Mouse (Mus musculus): Measurements from ENCODE around the gene Cfap61.

Gene Cfap61

DNA sequence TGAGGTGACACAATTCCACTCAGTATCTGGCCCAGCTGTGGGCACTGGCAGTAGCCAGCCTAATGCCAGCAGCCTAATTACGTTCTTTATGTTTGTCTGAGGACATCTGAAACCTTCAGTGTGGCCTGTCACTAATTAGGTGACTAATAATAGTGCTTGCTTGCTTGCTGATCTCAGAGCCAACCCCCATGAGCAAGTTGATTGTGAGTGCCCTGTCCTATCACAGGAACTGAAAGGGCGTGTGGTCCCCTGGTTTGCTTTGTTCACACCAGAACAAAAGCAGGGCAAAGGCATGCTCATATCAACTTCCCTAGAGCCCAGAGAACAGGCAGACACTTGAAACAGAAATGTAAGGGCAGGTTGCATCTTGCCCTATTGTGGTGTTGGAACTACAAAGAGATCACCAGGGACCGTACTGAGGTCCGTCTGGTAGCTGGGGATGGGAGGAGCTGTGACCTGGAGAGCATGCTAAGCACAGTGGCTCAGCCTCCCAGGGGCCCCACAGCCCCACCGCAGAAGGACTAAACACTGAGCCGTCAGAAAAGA lies 148.8 kb downstream of the Cfap61 start:
- no peak for ATAC-seq (ENCODE audit: low TSS enrichment)

GRCm38 (mm10) chr2:146087411-146087810 lies 152.8 kb downstream of the Cfap61 start:
- no peak for ATAC-seq (ENCODE audit: low TSS enrichment)

- no peak for ATAC-seq (ENCODE audit: low TSS enrichment)
Observed at GRCm38 (mm10) chr2:146089157-146089692, 154.6 kb downstream of the Cfap61 start.

DNA sequence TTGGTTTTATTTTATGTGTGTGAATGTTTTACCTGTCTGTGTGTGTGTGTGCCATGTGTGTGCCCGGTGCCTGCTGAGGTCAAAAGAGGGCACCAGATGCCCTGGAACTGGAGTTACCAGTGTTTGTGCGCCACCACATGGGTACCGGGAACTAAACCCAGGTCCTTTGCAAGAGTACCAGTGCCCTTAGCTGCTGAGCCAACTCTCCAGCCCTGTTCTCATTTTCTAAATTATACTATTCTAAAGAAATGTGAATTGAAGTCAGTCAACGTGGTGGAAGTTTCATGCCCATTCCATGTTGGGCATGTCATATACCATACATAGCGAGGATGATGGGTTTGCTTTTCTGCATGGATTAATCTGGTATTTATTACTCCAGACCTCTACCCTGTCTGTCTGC lies 162.9 kb downstream of the Cfap61 start:
- ATAC-seq (ENCODE audit: low TSS enrichment) = no peak

GRCm38 (mm10) chr2:146098853-146099717 lies 164.5 kb downstream of the Cfap61 start:
- ATAC-seq (ENCODE audit: low TSS enrichment) = no peak

DNA sequence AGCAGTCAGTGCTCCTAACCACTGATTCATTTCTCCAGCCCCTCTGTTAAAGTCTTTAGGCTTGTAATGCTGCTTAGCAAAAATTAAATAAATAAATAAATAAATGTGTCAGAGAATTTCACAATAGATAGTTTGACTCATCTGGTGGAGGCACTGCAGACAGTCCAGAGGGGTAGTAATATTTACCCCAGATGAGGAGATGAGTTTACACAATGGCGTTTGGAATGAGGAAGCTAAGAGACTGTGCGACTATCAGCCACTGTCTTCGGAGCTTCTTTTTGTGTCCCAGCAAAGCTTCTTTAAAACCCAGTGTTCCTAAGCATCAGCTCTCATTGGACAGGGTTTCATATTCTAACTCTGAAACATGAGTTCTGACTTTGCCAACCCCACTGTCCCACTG lies 165.3 kb downstream of the Cfap61 start:
- no peak for ATAC-seq (ENCODE audit: low TSS enrichment)

GRCm38 (mm10) chr2:146100489-146101060 lies 166.0 kb downstream of the Cfap61 start:
- ATAC-seq (ENCODE audit: low TSS enrichment) = no peak

DNA sequence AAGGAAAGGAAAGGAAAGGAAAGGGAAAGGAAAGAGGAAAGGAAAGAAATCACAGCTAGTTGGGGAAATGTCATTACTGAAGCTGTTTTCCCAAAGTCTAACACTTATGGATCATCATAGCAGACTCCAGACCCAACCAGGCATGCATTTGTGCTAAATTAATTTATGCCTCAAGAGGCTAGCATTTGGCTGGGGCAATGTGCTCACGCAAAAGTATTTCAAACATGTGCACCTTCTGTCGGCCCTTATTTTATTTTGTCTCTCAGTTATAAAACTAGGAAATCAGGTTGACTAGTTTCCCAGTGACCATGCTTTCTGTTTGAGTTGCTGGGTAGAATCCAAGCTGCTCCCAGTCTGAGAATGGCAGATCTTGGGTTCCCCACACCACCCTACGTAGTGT lies 168.0 kb downstream of the Cfap61 start:
- ATAC-seq (ENCODE audit: low TSS enrichment) = no peak

DNA sequence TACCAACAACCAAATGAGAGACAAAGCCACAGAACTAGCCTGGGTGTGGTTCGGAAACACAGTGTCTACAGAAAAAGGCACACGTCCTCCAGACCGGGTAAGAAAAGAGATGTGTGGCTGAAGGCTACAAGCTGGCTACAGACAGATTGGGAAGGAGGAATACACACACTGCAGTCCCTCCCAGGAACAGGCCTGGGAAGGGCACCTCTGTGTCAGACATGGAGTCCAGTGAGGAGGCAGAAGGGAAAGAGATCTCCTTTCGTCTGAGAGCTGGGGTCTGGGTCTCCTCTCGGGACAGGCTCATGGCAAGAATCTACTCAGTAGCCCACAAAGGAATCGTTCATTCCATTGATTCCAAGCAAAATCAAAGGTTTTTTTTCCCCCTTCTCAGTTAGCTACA lies 170.8 kb downstream of the Cfap61 start:
- no peak for ATAC-seq (ENCODE audit: low TSS enrichment)

DNA sequence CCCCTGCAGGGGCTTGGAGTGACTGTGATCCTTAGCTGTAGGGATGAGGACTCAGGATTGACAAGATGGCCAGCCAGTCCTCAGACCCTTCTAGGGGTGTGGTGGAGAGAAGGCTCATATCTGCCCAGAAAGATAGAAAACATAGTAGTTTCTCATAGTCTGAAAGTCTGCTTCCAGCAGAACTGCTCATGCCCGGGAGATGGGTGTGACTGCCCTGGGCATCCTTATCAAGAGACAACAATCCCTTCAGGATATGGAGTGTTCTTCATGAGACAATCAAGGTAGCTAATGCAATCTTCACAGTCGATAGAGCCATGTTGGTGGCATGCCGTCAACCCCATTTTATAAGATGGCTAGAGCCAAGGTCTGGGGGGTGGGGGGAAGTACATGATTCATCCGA lies 173.4 kb downstream of the Cfap61 start:
- no peak for ATAC-seq (ENCODE audit: low TSS enrichment)

DNA sequence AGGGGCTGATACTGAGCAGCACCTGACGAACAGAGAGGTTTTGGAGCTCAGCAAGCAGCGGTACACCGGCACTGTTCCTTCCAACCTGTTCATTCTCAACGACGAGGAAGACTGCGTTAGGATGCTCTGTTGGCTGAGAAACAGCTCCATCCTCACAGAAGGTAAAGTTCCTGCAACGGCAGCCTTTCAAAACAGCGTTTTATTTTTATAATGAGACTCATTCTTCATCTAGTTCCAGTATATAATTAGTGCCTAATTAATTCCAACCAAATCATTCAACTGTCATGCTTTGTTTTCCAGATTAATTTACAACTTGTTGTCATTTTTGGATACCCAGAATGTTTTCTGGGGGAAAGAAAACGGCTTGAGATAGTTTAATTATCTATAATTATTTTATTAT lies 175.3 kb downstream of the Cfap61 start:
- no peak for ATAC-seq (ENCODE audit: low TSS enrichment)

DNA sequence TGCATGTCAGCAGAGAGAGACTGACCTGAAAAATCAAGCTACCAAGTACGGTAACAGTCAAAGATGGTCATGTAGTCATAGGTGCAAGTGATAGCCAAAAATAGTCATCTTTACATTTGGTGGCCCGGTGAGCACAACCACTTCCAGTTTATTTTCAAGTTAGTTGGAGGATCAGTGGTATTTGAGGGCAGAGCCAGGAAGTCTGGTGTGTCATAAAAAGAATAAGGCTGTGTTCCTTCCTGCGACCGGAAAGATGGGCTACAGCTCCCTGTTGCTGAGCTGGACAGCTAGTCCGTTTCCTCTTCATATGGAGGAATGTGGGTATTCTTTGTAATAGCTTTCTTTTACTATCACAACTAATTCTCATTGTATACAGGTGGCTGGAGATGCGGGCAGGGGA lies 181.7 kb downstream of the Cfap61 start:
- ATAC-seq (ENCODE audit: low TSS enrichment) = no peak

- ATAC-seq (ENCODE audit: low TSS enrichment) = no peak
Observed at GRCm38 (mm10) chr2:146116726-146117125, 182.1 kb downstream of the Cfap61 start.

- no peak for ATAC-seq (ENCODE audit: low TSS enrichment)
Observed at GRCm38 (mm10) chr2:146117191-146117914, 182.8 kb downstream of the Cfap61 start.

- no peak for ATAC-seq (ENCODE audit: low TSS enrichment)
Observed at GRCm38 (mm10) chr2:146117915-146118403, 183.4 kb downstream of the Cfap61 start.

- no peak for ATAC-seq (ENCODE audit: low TSS enrichment)
Observed at GRCm38 (mm10) chr2:146121551-146121950, 187.0 kb downstream of the Cfap61 start.

DNA sequence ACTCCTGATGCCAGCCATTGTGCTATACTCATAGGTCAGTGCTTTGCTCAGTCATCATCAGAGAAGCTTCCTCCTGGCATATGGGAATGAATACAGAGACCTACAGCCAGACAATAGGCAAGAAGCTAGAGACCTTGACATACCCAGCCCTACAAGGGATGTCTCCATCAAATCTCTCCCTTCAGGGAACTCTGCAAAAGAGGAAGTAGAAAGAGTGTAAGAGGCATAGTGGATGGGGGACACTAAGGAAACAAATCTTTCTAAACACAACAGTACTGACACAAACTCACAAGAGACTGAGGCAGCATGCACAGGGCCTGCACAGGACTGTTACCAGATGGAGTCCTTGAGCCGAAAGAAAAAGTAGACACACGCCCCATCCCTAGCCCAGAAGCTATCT lies 190.5 kb downstream of the Cfap61 start:
- ATAC-seq (ENCODE audit: low TSS enrichment) = no peak

DNA sequence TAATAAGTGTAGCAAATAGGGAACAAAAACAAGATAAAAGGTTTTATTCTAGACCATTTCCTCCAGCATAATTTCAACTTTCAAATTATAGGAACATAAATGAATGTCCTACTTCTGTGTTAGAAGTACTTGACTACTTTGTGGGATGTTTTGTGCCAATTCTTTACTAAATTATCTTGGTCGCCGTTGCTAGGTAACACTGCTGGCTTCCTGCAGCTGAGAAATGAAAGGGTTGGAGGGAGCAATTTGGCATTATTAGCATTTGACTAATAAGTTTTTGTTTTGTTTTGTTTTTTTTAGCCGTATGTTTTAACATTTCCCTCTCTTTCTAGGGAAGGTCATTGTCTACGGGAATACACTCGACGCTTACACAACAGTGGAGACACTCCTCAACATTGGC lies 194.0 kb downstream of the Cfap61 start:
- ATAC-seq (ENCODE audit: low TSS enrichment) = no peak

- ATAC-seq (ENCODE audit: low TSS enrichment) = no peak
Observed at GRCm38 (mm10) chr2:146130514-146130913, 195.9 kb downstream of the Cfap61 start.

GRCm38 (mm10) chr2:146134275-146134674 lies 199.7 kb downstream of the Cfap61 start:
- no peak for ATAC-seq (ENCODE audit: low TSS enrichment)

GRCm38 (mm10) chr2:146140711-146141110 lies 206.1 kb downstream of the Cfap61 start:
- no peak for ATAC-seq (ENCODE audit: low TSS enrichment)

DNA sequence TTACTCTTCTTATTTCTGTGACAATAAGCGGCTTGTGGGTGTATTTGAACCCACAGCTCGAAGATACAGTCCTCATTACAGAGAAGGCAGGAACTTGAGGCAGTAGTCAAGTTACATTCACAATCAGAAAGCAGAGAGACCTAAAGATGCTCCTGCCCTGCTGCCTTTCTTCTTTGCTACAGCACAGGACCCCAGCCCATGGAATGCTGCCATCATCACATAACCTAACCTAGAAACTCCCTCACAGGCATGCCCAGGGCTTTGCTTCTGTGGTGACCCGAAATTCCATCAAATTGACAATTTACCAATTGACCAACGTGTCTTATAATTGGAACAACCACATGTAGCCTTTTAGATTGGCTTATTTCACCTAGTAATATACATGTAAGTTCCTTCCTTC lies 212.7 kb downstream of the Cfap61 start:
- ATAC-seq (ENCODE audit: low TSS enrichment) = no peak
